Mouse (Mus musculus): Measurements from ENCODE around the gene Lrmda.

GRCm38 (mm10) chr14:22918499-22918898 is 899.0 kb downstream of the Lrmda start:
- no peak for TF ChIP-seq CTCF (IDR thresholded peaks at IDR 0.05; ENCODE audit: low read depth)
- TF ChIP-seq EP300 (IDR thresholded peaks at IDR 0.05; ENCODE audit: low read depth) = no peak

All from heart, postnatal 0 days (tissue).